Mouse (Mus musculus) CH12.LX (cell line): ENCODE data around the gene Zfpm1. TPM values are rescaled to one million over a fixed set of nuclear protein-coding genes. Genes with fewer than 3 reads are reported as not detected.

ENCODE experiments used
- DNase-seq: peaks from one replicate; pipeline ENCODE4 v3.0.0-alpha.2; 2013; ENCODE audit errors: extremely low read depth
- H3K27ac ChIP-seq: 2 replicates; pipeline ENCODE4 v1.5.1; 2012; ENCODE audit warnings: low read depth, mild to moderate bottlenecking, control low read depth, moderate library complexity; ENCODE audit not compliant: insufficient read depth
- H3K27me3 ChIP-seq: replicated peaks from 2 replicates; pipeline ENCODE3; 2012; ENCODE audit warnings: inconsistent platforms
- H3K36me3 ChIP-seq, 2 experiments: replicated peaks in 1 of 2; 2 replicates each; pipeline versions ENCODE3 to v1.6.1; 2012; ENCODE audit warnings: inconsistent platforms in 1 of 2, low read length in 1 of 2, mild to moderate bottlenecking in 1 of 2, mixed read lengths in 1 of 2, moderate library complexity in 1 of 2; ENCODE audit not compliant: control insufficient read depth in 1 of 2, insufficient read depth in 1 of 2
- H3K4me1 ChIP-seq, 2 experiments: 2 replicates each; pipeline ENCODE4 v1.6.1; 2012; ENCODE audit warnings: inconsistent platforms in 1 of 2, moderate library complexity in 1 of 2; ENCODE audit not compliant: insufficient read depth in 2 of 2, control insufficient read depth in 1 of 2
- H3K4me2 ChIP-seq: 2 replicates; pipeline ENCODE4 v1.6.1; 2012; ENCODE audit warnings: low read depth, mild to moderate bottlenecking, control low read depth; ENCODE audit not compliant: poor library complexity, insufficient read depth, severe bottlenecking
- H3K4me3 ChIP-seq, 3 experiments: fragments of 150-350 bp in 1 of 3; sonication (generic) in 1 of 3; replicated peaks in 1 of 3; 2 replicates each; pipeline versions ENCODE3 to v1.5.1; 2011 to 2012; ENCODE audit warnings: low read depth in 2 of 3, low read length in 2 of 3, mild to moderate bottlenecking in 2 of 3, moderate library complexity in 2 of 3, control low read depth in 1 of 3, improper control_type of control experiment in 1 of 3, inconsistent platforms in 1 of 3, mixed read lengths in 1 of 3; ENCODE audit not compliant: poor library complexity in 1 of 3
- H3K79me2 ChIP-seq: replicated peaks from 2 replicates; pipeline ENCODE4 v1.6.1; 2012; ENCODE audit warnings: mild to moderate bottlenecking, moderate library complexity; ENCODE audit not compliant: control insufficient read depth, poor library complexity, insufficient read depth, severe bottlenecking; ENCODE audit errors: extremely low read depth
- H3K9ac ChIP-seq: 2 replicates; pipeline ENCODE4 v1.6.1; 2012; ENCODE audit warnings: low read depth, mild to moderate bottlenecking, control low read depth, moderate library complexity; ENCODE audit not compliant: insufficient read depth
- H3K9me3 ChIP-seq: replicated peaks from 2 replicates; pipeline ENCODE3; 2012; ENCODE audit warnings: low read length, inconsistent platforms, mixed read lengths
- BHLHE40 ChIP-seq: IDR thresholded peaks from 2 replicates; pipeline ENCODE4 v1.6.1; 2011; ENCODE audit warnings: mild to moderate bottlenecking, low read depth, low read length, improper control_type of control experiment
- CHD2 ChIP-seq: IDR thresholded peaks from 2 replicates; pipeline ENCODE4 v1.6.1; 2011; ENCODE audit warnings: low read length, improper control_type of control experiment
- CTCF ChIP-seq, 2 experiments: IDR thresholded peaks in 1 of 2; conservative IDR thresholded peaks in 1 of 2; 2 replicates each; pipeline ENCODE4 v1.5.1; 2011 to 2012; ENCODE audit warnings: low read depth in 2 of 2, low read length in 2 of 2, improper control_type of control experiment in 1 of 2, inconsistent platforms in 1 of 2, mild to moderate bottlenecking in 1 of 2, moderate library complexity in 1 of 2
- ELF1 ChIP-seq: IDR thresholded peaks from 2 replicates; pipeline ENCODE4 v1.6.1; 2014; ENCODE audit warnings: low read depth, mild to moderate bottlenecking, inconsistent platforms, low read length, improper control_type of control experiment
- GABPA ChIP-seq: IDR thresholded peaks from 2 replicates; pipeline ENCODE4 v1.6.1; 2012; ENCODE audit warnings: low read depth, low read length, improper control_type of control experiment, inconsistent platforms; ENCODE audit not compliant: insufficient replicate concordance
- HCFC1 ChIP-seq: IDR thresholded peaks from 2 replicates; pipeline ENCODE4 v1.6.1; 2012; ENCODE audit warnings: low read depth, mild to moderate bottlenecking, inconsistent platforms, low read length, improper control_type of control experiment
- IRF4 ChIP-seq: IDR thresholded peaks from 2 replicates; pipeline ENCODE4 v1.6.1; 2014; ENCODE audit warnings: low read depth, mild to moderate bottlenecking, inconsistent platforms, low read length, improper control_type of control experiment
- KAT2A ChIP-seq: IDR thresholded peaks from 2 replicates; pipeline ENCODE4 v1.6.1; 2012; ENCODE audit warnings: low read length, improper control_type of control experiment, inconsistent platforms; ENCODE audit not compliant: insufficient replicate concordance
- MAFK ChIP-seq: IDR thresholded peaks from 2 replicates; pipeline ENCODE4 v1.6.1; 2011; ENCODE audit warnings: low read length, improper control_type of control experiment; ENCODE audit not compliant: insufficient replicate concordance
- MAX ChIP-seq: IDR thresholded peaks from 2 replicates; pipeline ENCODE4 v1.6.1; 2011; ENCODE audit warnings: low read length, improper control_type of control experiment
- MEF2A ChIP-seq: IDR thresholded peaks from 2 replicates; pipeline ENCODE4 v1.6.1; 2014; ENCODE audit warnings: low read depth, mild to moderate bottlenecking, inconsistent platforms, low read length, improper control_type of control experiment, borderline replicate concordance
- MYC ChIP-seq: IDR thresholded peaks from 2 replicates; pipeline ENCODE4 v1.6.1; 2011; ENCODE audit warnings: low read depth, mild to moderate bottlenecking, improper control_type of control experiment, low read length
- NELFE ChIP-seq: IDR thresholded peaks from 2 replicates; pipeline ENCODE4 v1.6.1; 2011; ENCODE audit warnings: low read depth, low read length, improper control_type of control experiment
- NRF1 ChIP-seq: IDR thresholded peaks from 2 replicates; pipeline ENCODE4 v1.6.1; 2014; ENCODE audit warnings: low read depth, mild to moderate bottlenecking, inconsistent platforms, low read length, improper control_type of control experiment, moderate library complexity
- POLR2AphosphoS2 ChIP-seq: IDR thresholded peaks from 2 replicates; pipeline ENCODE4 v1.6.1; 2011; ENCODE audit warnings: low read depth, low read length, improper control_type of control experiment
- RAD21 ChIP-seq: IDR thresholded peaks from 2 replicates; pipeline ENCODE4 v1.6.1; 2011; ENCODE audit warnings: low read depth, mild to moderate bottlenecking, low read length, improper control_type of control experiment, moderate library complexity
- RCOR1 ChIP-seq: conservative IDR thresholded peaks from 2 replicates; pipeline ENCODE4 v1.6.1; 2012; ENCODE audit warnings: low read depth, mild to moderate bottlenecking, inconsistent platforms, low read length, improper control_type of control experiment
- SIN3A ChIP-seq: IDR thresholded peaks from 2 replicates; pipeline ENCODE4 v1.6.1; 2012; ENCODE audit warnings: low read length, improper control_type of control experiment, inconsistent platforms
- SMC3 ChIP-seq: IDR thresholded peaks from 2 replicates; pipeline ENCODE4 v1.6.1; 2011; ENCODE audit warnings: low read depth, low read length, improper control_type of control experiment
- TBP ChIP-seq: conservative IDR thresholded peaks from 2 replicates; pipeline ENCODE4 v1.6.1; 2011; ENCODE audit warnings: low read depth, low read length, improper control_type of control experiment
- TCF12 ChIP-seq: IDR thresholded peaks from 2 replicates; pipeline ENCODE4 v1.6.1; 2014; ENCODE audit warnings: low read depth, mild to moderate bottlenecking, inconsistent platforms, low read length, improper control_type of control experiment
- USF2 ChIP-seq: conservative IDR thresholded peaks from 2 replicates; pipeline ENCODE4 v1.6.1; 2011; ENCODE audit warnings: low read depth, low read length, improper control_type of control experiment
- ZMIZ1 ChIP-seq: IDR thresholded peaks from 2 replicates; pipeline ENCODE4 v1.6.1; 2012; ENCODE audit warnings: low read depth, mild to moderate bottlenecking, inconsistent platforms, low read length, improper control_type of control experiment
- ZNF384 ChIP-seq: IDR thresholded peaks from 2 replicates; pipeline ENCODE4 v1.6.1; 2012; ENCODE audit warnings: low read depth, low read length, improper control_type of control experiment, inconsistent platforms
- dilution Hi-C: fragments of 300-500 bp; cut with MboI; formaldehyde crosslinking; loops from 2 replicates; pipeline ENCODE4 v1.14.3; 2020; ENCODE audit warnings: low sequenced_read_pairs; ENCODE audit not compliant: extremely low pct_unique_long_range_greater_than_20kb, extremely low pct_ligation_motif_present
- in situ Hi-C: fragments of 300-500 bp; cut with MboI; formaldehyde crosslinking; loops from 3 replicates; pipeline ENCODE4 v1.14.3; 2019; ENCODE audit warnings: low sequenced_read_pairs, low pct_ligation_motif_present, low pct_unique_long_range_greater_than_20kb, mixed read lengths
- polyA plus RNA-seq: library from polyadenylated mRNA; unstranded; fragments of >175 nt; gene quantifications from 2 replicates; pipeline ENCODE4 v1.2.1, GENCODE M21; 2012; ENCODE audit warnings: low read depth; ENCODE audit not compliant: insufficient read length
- total RNA-seq, 2 experiments: library from RNA; depleted of rRNA; stranded (reverse); fragments of 300-350 nt in 1 of 2; fragments of >200 nt in 1 of 2; gene quantifications; 2 replicates each; pipeline ENCODE4 v1.2.3; 2012 to 2014

The Zfpm1 gene
- total and polyA plus RNA-seq, 3 experiments: 11.0 to 63.5 (median 30.1) TPM

DNA sequence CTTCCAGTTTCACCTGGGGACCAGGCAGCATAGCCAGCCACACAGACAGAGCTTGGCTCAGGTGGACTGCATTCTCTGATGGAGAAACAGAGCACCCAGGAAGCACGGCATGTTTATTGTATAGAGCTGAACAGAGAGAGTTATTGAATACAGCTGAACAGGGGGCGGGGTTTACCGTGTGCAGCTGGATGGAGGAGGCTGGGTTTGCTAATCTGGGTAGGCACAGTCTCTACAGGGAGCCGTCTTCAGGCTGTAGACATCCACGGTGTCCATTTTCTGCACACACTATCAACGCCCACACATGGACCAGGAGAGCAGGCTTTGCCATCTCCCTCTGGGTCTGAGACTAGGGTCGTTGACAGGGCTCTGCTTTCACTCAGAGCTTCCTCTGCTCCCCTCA, 8.1 kb upstream of the Zfpm1 start:
- no peak for DNase-seq
- TF ChIP-seq RCOR1 (no peak), MEF2A (no peak), HCFC1 (no peak), KAT2A (no peak), IRF4 (no peak), NRF1 (no peak), RAD21 (no peak), NELFE (no peak)
- H3K27ac ChIP-seq: no peak overlapping the region
- no peak overlapping the region for H3K4me2 ChIP-seq
- H3K27me3 ChIP-seq: peaks cover 25% of the 10 kb centered on the region
- peaks cover 6 to 32% of the 10 kb centered on the region in 2 experiments; a peak in 3 of 4 replicates for H3K4me1 ChIP-seq
- in situ Hi-C loops: no loop called here
- no peaks in the 10 kb centered on the region for H3K36me3 ChIP-seq
- no peak overlapping the region for H3K4me3 ChIP-seq
- no peaks in the 10 kb centered on the region for H3K9me3 ChIP-seq
- H3K79me2 ChIP-seq: no peaks in the 10 kb centered on the region
- H3K9ac ChIP-seq: no peak overlapping the region
- dilution Hi-C loops: no loop called here

DNA sequence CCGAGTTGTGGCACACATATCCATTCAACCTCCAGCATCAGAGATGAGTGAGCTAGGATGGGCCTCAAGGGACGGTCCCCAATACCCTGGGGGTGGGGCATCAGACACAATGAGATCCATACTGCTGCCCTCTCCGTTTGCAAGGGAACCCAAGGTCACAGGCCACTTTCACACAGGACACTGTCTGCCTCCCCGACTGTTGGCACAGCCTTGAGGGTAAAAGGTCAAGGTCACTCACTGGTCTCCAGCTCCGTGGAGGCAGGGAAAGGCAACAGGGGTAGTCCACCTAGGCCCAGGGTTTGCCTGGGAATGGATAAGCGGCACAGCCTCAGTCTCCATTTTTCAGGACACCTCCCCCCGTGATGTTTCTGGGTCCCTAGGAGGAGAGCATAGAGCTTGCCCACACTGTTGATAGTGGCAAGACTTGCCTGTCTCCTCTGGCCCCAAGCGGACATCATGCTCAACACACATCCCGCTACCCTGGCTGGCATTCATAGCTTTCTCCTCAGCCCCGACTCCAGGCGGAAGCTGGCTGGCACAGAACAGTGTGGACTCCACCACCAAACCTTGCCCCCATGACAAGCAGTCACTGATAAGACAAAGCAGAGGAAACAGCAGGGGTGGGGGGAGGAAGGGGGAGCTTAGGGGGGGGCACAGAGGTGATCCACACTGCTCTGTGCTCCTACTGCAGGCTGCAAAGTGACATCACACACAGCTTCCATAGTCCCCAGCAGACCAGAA, 7.1 kb upstream of the Zfpm1 start:
- dilution Hi-C loops: no loop called here
- no peak overlapping the region for H3K27ac ChIP-seq
- H3K79me2 ChIP-seq: no peaks in the 10 kb centered on the region

More for the DNA sequence above, 7.1 kb upstream of the Zfpm1 start:
- Histone ChIP-seq H3K4me1 (peaks cover 4 to 33% of the 10 kb centered on the region in 2 experiments; a peak in 2 of 4 replicates), H3K4me2 (no peak overlapping the region), H3K9ac (no peak overlapping the region), H3K9me3 (no peaks in the 10 kb centered on the region), H3K36me3 (no peaks in the 10 kb centered on the region)
- DNase-seq: no peak
- TF ChIP-seq TBP: no peak
- TF ChIP-seq CHD2: no peak
- no peak for TF ChIP-seq SIN3A
- no peak for TF ChIP-seq SMC3
- no peak for TF ChIP-seq MAX
- no peak for TF ChIP-seq CTCF (conservative IDR thresholded peaks at IDR 0.05 in 1 of 2, IDR thresholded peaks at IDR 0.05 in 1 of 2; ENCODE audit: low read depth in 2 of 2, low read length in 2 of 2)
- no peak for TF ChIP-seq ELF1
- TF ChIP-seq USF2: no peak
- no peak for TF ChIP-seq GABPA
- TF ChIP-seq NELFE: no peak
- TF ChIP-seq RAD21: no peak
- no peak for TF ChIP-seq POLR2AphosphoS2
- no peak for TF ChIP-seq RCOR1
- TF ChIP-seq MYC: no peak
- no peak for TF ChIP-seq MAFK
- no peak for TF ChIP-seq MEF2A
- TF ChIP-seq ZNF384: no peak
- TF ChIP-seq BHLHE40: no peak
- no peak for TF ChIP-seq ZMIZ1
- no peak for TF ChIP-seq TCF12
- TF ChIP-seq, all 38 proteins: peak for 0
- peaks cover 22% of the 10 kb centered on the region for H3K27me3 ChIP-seq
- H3K4me3 ChIP-seq: no peak overlapping the region
- in situ Hi-C loops: no loop called here
